Mouse (Mus musculus): ENCODE results near the gene Bud23.

DNA sequence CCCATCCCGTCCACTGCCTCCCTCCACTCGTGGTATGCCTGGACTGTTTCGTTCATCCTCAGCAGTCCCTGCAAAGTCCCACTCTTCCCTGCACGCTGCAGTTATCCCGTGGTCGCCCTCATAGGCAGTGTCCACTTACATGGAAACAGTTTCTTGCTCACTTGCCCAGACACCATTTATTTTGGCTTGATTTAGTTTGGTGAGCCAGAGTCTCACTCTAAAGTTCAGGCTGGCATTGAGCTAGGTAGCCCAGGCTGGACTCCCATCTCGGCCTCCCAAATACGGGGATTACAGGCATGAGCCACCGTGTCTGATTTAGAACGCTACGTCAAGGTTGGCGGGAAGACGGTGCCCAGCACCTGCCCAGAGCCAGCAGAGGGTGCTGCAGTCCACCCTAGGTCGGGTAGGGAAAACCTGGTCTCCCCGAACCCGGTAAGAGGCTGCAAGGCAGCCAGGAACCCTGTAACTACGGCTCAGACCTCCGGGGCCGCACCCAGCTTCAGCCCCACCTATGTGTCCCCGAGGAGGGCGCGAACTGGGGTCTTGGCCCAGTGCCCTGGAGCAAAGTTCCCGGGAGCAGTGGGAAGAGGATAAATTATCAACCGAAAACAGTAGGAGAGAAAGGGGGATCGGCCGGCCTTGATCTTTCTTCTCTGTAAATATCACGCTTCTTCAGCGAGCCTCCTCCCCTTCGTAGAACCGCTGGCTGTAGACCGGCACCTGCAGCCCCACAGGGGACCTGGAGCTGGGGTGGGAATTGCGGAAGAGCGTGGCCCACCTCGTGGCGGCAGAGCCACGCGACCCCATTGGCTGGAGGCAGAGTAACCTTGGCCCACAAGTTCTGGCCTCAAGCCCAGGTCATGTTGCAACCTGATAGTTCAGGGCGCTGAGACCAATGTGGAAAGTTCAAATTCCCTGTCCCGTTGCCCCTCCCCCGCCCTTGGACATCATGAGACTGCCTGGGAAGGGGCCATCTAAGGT, 43.1 kb upstream of the Bud23 start:
- TF ChIP-seq ZNF384 (IDR thresholded peaks at IDR 0.05; ENCODE audit: low read depth, low read length) (no peak), HCFC1 (IDR thresholded peaks at IDR 0.05; ENCODE audit: borderline replicate concordance, insufficient read depth, low read length) (no peak), MAFK (IDR thresholded peaks at IDR 0.05; ENCODE audit: insufficient read depth, low read depth, low read length) (no peak), ZC3H11A (IDR thresholded peaks at IDR 0.05; ENCODE audit: borderline replicate concordance, low read depth, low read length) (no peak), CHD2 (IDR thresholded peaks at IDR 0.05; ENCODE audit: low read depth, low read length) (no peak)

Measured in ES-E14 (cell line).